Comparison of ENCODE assay signal across 11 mouse cellular contexts in the genomic region with DNA sequence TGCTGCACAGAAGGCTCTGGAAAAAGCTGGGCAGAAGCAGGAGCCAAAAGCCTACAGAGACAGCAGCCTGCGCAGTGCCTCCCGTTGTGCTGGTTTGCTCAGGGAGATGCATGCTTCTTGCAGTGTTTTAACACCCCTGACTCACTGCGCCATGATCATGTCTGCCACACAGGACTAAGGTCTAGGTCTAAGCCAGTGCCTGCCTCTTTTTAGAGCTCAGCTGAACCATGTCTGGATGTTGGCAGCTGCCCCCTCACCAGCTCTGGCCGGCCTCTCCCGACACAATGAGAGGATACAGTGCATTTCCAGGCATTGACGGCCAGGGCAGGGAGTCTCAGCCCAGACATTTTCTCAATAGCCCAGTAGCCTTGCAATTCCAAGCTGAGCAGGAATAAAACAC. TPM values are rescaled to one million over a fixed set of nuclear protein-coding genes. Genes with fewer than 3 reads are reported as not detected.
DNase-seq lines count a peak whose midpoint lies in the region; ATAC-seq lines count a peak whose summit lies in the region.
"Had no signal": no experiment of that assay in that cellular context is flagged by ENCODE, and none has a peak within 500 bp of the region (broad histone marks: within the 10 kb centered on the region; RNA-seq: fewer than 3 reads in every experiment).

No protein-coding gene starts in this region.

- no peaks in the 10 kb centered on the region for H3K36me3 ChIP-seq in midbrain, embryonic 14.5 days (ENCODE audit: control insufficient read depth, insufficient read depth, low read length)
- H3K36me3 ChIP-seq in midbrain, embryonic 16.5 days (ENCODE audit: control insufficient read depth, insufficient read depth, low read length): no peaks in the 10 kb centered on the region
- H3K36me3 ChIP-seq in hindbrain, embryonic 11.5 days (ENCODE audit: control insufficient read depth, insufficient read depth, low read length): no peaks in the 10 kb centered on the region
- no peaks in the 10 kb centered on the region for H3K36me3 ChIP-seq in midbrain, embryonic 15.5 days (replicated peaks)
- H3K36me3 ChIP-seq: stomach, embryonic 15.5 days had no signal

- no peak overlapping the region for H3K4me2 ChIP-seq in midbrain, embryonic 14.5 days (ENCODE audit: low read length)
- no peak overlapping the region for H3K4me2 ChIP-seq in midbrain, embryonic 16.5 days (ENCODE audit: low read length)
- H3K4me2 ChIP-seq in hindbrain, embryonic 11.5 days (replicated peaks; ENCODE audit: low read depth, low read length): no peak overlapping the region
- H3K4me2 ChIP-seq in midbrain, embryonic 15.5 days: no peak overlapping the region
- H3K4me2 ChIP-seq: stomach, embryonic 15.5 days had no signal

- H3K9ac ChIP-seq in midbrain, embryonic 14.5 days (replicated peaks; ENCODE audit: low read length): no peak overlapping the region
- no peak overlapping the region for H3K9ac ChIP-seq in midbrain, embryonic 16.5 days (ENCODE audit: low read depth, low read length)
- H3K9ac ChIP-seq in hindbrain, embryonic 11.5 days (ENCODE audit: low read depth, low read length): no peak overlapping the region
- H3K9ac ChIP-seq in midbrain, embryonic 15.5 days: no peak overlapping the region
- H3K9ac ChIP-seq: stomach, embryonic 15.5 days had no signal

- H3K4me1 ChIP-seq in midbrain, embryonic 14.5 days (ENCODE audit: control insufficient read depth, insufficient read depth, low read length): 0 out of 2 replicates have a peak, but pooled peaks cover 6% of the 10 kb centered on the region
- H3K4me1 ChIP-seq in midbrain, embryonic 16.5 days (ENCODE audit: control insufficient read depth, insufficient read depth, low read length): 0 out of 2 replicates have a peak, but pooled peaks cover 7% of the 10 kb centered on the region
- no peaks in the 10 kb centered on the region for H3K4me1 ChIP-seq in hindbrain, embryonic 11.5 days (replicated peaks; ENCODE audit: control insufficient read depth, insufficient read depth, low read length)
- H3K4me1 ChIP-seq in midbrain, embryonic 15.5 days: peaks cover 8% of the 10 kb centered on the region; the same call in 1 of the 2 replicates

- 62% methylated on average over 6 of the region's 6 CpGs for WGBS in midbrain, embryonic 14.5 days
- WGBS in midbrain, embryonic 16.5 days: 55% methylated on average over 6 of the region's 6 CpGs
- WGBS in hindbrain, embryonic 11.5 days: 71% methylated on average over 6 of the region's 6 CpGs
- 58% methylated on average over 6 of the region's 6 CpGs for WGBS in midbrain, embryonic 15.5 days

- ATAC-seq in midbrain, embryonic 14.5 days (ENCODE audit: low FRiP score, low TSS enrichment): 0 out of 2 replicates have a peak, but pooled peaks have one; percentile 4
- no peak for ATAC-seq in midbrain, embryonic 16.5 days
- ATAC-seq in hindbrain, embryonic 11.5 days (ENCODE audit: low FRiP score): no peak
- ATAC-seq in midbrain, embryonic 15.5 days (replicated peaks): no peak

- DNase-seq in heart, adult 11 months: peak; percentile 95
- DNase-seq in heart, postnatal 36 days: no peak
- DNase-seq in midbrain, embryonic 14.5 days: peak; percentile 13
- DNase-seq in hindbrain, embryonic 11.5 days (ENCODE audit: low spot score): no peak
- DNase-seq in layer of hippocampus, adult 11-12 months (ENCODE audit: low spot score): no peak
- DNase-seq in gastrocnemius, adult 18-20 months (ENCODE audit: low spot score): no peak
- DNase-seq: adrenal gland, postnatal 10 days had no signal

- no peaks in the 10 kb centered on the region for H3K27me3 ChIP-seq in midbrain, embryonic 14.5 days (ENCODE audit: control insufficient read depth, insufficient read depth, low read length)
- H3K27me3 ChIP-seq in midbrain, embryonic 16.5 days (ENCODE audit: control insufficient read depth, insufficient read depth, low read depth, low read length): no peaks in the 10 kb centered on the region
- no peaks in the 10 kb centered on the region for H3K27me3 ChIP-seq in hindbrain, embryonic 11.5 days (ENCODE audit: control insufficient read depth, insufficient read depth, low read length)
- H3K27me3 ChIP-seq in midbrain, embryonic 15.5 days (replicated peaks): no peaks in the 10 kb centered on the region
- H3K27me3 ChIP-seq: stomach, embryonic 15.5 days had no signal

- intact Hi-C loops in heart, postnatal 36 days (cut with DNase I): no loop called here

- no peak overlapping the region for H3K4me3 ChIP-seq in midbrain, embryonic 14.5 days (replicated peaks; ENCODE audit: low read depth, low read length)
- H3K4me3 ChIP-seq in midbrain, embryonic 16.5 days (ENCODE audit: low read depth, low read length): no peak overlapping the region
- H3K4me3 ChIP-seq in hindbrain, embryonic 11.5 days (ENCODE audit: low read depth, low read length): no peak overlapping the region
- H3K4me3 ChIP-seq in midbrain, embryonic 15.5 days: no peak overlapping the region
- H3K4me3 ChIP-seq: stomach, embryonic 15.5 days had no signal

- peak overlapping the region; percentile 37; the same call in 1 of the 2 replicates for H3K27ac ChIP-seq in midbrain, embryonic 14.5 days (replicated peaks; ENCODE audit: low read depth, low read length)
- H3K27ac ChIP-seq in midbrain, embryonic 16.5 days (ENCODE audit: low read length): no peak overlapping the region
- H3K27ac ChIP-seq in hindbrain, embryonic 11.5 days (ENCODE audit: low read depth, low read length): 0 out of 2 replicates have a peak overlapping the region, but pooled peaks have one; percentile 20
- peak overlapping the region; percentile 26; the same call in 1 of the 2 replicates for H3K27ac ChIP-seq in midbrain, embryonic 15.5 days
- H3K27ac ChIP-seq: macrophage; stomach, embryonic 15.5 days had no signal

- no peaks in the 10 kb centered on the region for H3K9me3 ChIP-seq in midbrain, embryonic 14.5 days (ENCODE audit: control insufficient read depth, low read length)
- H3K9me3 ChIP-seq in midbrain, embryonic 16.5 days (replicated peaks; ENCODE audit: control insufficient read depth, low read length, poor library complexity, severe bottlenecking): no peaks in the 10 kb centered on the region
- H3K9me3 ChIP-seq in hindbrain, embryonic 11.5 days (ENCODE audit: control insufficient read depth, low read length): no peaks in the 10 kb centered on the region
- H3K9me3 ChIP-seq in midbrain, embryonic 15.5 days: no peaks in the 10 kb centered on the region
- H3K9me3 ChIP-seq: stomach, embryonic 15.5 days had no signal

RNA-seq across cellular contexts. Expression of gene Afdn, which starts 23.0 kb away (rescaled TPM):
- total RNA-seq in heart, postnatal 36 days (2021): 100 to 1,000 TPM in 1 of 2 experiments, 10 to 100 TPM in 1; 86.4 to 102 TPM
- 171 and 190 TPM in 2 replicates for polyA plus RNA-seq in midbrain, embryonic 14.5 days (2014; fragmentation: Nextera tagmentation; extraction: Ambion mirVana)
- polyA plus RNA-seq in midbrain, embryonic 16.5 days (2015; fragmentation: Nextera tagmentation; extraction: Ambion mirVana): 118 and 145 TPM in 2 replicates
- 108 and 123 TPM in 2 replicates for polyA plus RNA-seq in hindbrain, embryonic 11.5 days (2014; fragmentation: Nextera tagmentation; extraction: Ambion mirVana)
- 146 and 164 TPM in 2 replicates for polyA plus RNA-seq in midbrain, embryonic 15.5 days (2015; fragmentation: Nextera tagmentation; extraction: Ambion mirVana)
- total RNA-seq in gastrocnemius, adult 18-20 months (2021): 10 to 100 TPM; 18.3 to 30.2 TPM

RNA-seq across cellular contexts. Expression of gene Tcte2, which starts 24.3 kb away (rescaled TPM):
- 1 to 10 TPM; 4.1 to 6.4 TPM for total RNA-seq in heart, postnatal 36 days (2021)
- polyA plus RNA-seq in midbrain, embryonic 14.5 days (2014; fragmentation: Nextera tagmentation; extraction: Ambion mirVana): 23.0 and 31.0 TPM in 2 replicates
- 15.5 and 16.7 TPM in 2 replicates for polyA plus RNA-seq in midbrain, embryonic 16.5 days (2015; fragmentation: Nextera tagmentation; extraction: Ambion mirVana)
- polyA plus RNA-seq in hindbrain, embryonic 11.5 days (2014; fragmentation: Nextera tagmentation; extraction: Ambion mirVana): 9.1 and 16.8 TPM in 2 replicates
- polyA plus RNA-seq in midbrain, embryonic 15.5 days (2015; fragmentation: Nextera tagmentation; extraction: Ambion mirVana): 18.4 and 22.8 TPM in 2 replicates
- 1 to 10 TPM; 1.5 to 1.8 TPM for total RNA-seq in gastrocnemius, adult 18-20 months (2021)
- polyA plus RNA-seq: macrophage had no signal

Comparison
In these comparisons a context has a peak if more than half of its experiments do, and no peak if none do; other contexts are left out.
1. DNase-seq: peak in heart, adult 11 months (single experiment) and midbrain, embryonic 14.5 days (single experiment); none in heart, postnatal 36 days (0 of 2), hindbrain, embryonic 11.5 days (single experiment), layer of hippocampus, adult 11-12 months (single experiment) and gastrocnemius, adult 18-20 months (single experiment).